Mouse (Mus musculus): Measurements from ENCODE around the gene Ccdc158. TPM values are rescaled to one million over a fixed set of nuclear protein-coding genes. Genes with fewer than 3 reads are reported as not detected.

Ccdc158 gene
- 0.82 TPM for polyA plus RNA-seq (2014; fragmentation: Illumina TruSeq; extraction: RNeasy Lipid Tissue Mini Kit (QIAGEN cat#74804); ENCODE audit: low read depth, low replicate concordance)

DNA sequence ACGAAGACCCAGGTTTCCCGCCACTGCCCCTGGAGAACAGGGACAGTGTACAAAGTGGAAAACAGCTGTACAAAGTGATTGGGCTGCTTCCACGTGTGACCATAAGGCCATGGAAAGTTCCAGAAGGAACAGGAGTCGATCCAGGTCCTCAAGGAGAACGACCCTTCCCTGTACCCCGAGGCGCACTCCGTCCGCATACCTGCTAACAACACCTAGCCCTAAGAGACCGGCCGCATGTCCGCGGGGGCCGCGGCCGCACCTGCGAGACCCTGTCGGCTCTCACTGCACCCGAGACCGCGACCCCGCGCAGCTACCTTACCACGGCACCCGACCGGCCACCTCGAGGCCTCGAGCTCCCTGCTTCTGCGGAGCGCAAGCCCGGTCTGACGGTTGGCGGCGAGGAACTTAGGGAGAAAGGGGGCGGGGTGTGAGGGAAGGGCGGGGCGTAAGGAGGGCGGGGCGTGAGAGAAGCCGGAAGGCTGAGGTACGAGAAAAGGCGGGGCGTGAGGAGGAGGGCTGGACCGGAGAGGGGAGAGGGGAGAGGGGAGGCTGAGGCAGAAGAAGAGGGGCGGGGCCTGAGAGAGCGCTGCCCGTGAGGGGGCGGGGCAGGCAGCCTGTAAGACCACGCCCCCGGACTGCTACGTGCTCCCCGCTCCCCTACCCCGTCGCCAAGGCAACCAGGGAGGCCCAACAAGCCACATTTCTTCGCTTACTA is at the start of gene Ccdc158:
Ccdc158 (minus strand) TSS at position 413 of the 715 bp plus-strand sequence.

GRCm38 (mm10) chr5:92683351-92683807 is 8.3 kb upstream of the Ccdc158 start, which contains the start of gene Shroom3:
Shroom3 (plus strand) TSS chr5:92683435.

DNA sequence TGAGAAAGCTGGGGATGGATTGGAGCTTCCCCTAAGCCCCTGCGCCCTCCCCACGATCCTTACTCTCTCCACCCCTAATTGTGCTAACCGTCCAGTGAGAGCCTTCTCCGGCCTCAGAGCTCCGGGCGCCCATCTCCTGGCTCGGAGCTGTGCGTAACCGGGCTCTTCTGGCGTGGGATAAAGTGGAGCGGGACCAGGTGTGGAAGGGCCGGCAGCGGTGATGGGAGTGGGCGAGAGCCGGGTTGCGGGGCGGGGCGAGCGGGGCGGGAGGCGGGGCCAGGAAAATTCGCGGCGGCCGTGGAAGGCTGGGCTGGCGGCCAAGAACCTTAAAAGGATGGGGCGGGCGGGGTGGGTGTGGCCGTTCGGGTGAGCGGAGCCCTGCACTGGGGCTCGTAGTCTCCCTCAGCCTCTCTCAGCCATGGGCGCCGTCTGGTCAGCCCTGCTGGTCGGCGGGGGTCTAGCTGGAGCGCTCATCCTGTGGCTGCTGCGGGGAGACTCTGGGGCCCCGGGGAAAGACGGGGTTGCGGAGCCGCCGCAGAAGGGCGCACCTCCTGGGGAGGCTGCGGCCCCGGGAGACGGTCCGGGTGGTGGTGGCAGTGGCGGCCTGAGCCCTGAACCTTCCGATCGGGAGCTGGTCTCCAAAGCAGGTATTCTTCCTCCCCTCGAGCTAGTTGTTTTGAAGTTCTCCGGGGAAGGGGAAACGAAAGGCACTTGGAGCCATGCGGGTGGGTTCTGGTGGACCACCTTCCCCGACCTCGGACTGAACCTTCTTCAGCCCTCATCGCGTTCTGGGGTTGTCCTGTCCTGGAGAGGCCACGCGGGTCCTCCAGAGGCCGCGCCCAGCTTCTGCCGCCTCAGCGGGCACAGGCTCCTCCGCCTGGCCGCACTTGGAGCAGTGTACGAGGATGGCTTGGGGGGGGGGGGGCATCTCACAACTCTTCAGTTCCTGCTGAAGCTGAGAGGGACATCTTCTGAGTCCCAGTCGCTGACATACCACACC is 72.1 kb downstream of the Ccdc158 start, which contains the start of gene Stbd1:
Stbd1 (plus strand) TSS at position 351 of the 1,000 bp plus-strand sequence.

Other genes with a start within 250 kb of the Ccdc158 start
- 38.8 TPM for gene Nup54, start 240.1 kb downstream of the Ccdc158 start, polyA plus RNA-seq (2014; fragmentation: Illumina TruSeq; extraction: RNeasy Lipid Tissue Mini Kit (QIAGEN cat#74804); ENCODE audit: low read depth, low replicate concordance)
- 130 TPM for gene Scarb2, start 168.4 kb downstream of the Ccdc158 start, polyA plus RNA-seq (2014; fragmentation: Illumina TruSeq; extraction: RNeasy Lipid Tissue Mini Kit (QIAGEN cat#74804); ENCODE audit: low read depth, low replicate concordance)
- not detected for gene Fam47e, start 120.2 kb downstream of the Ccdc158 start, polyA plus RNA-seq (2014; fragmentation: Illumina TruSeq; extraction: RNeasy Lipid Tissue Mini Kit (QIAGEN cat#74804); ENCODE audit: low read depth, low replicate concordance)
- gene Stbd1, start 72.2 kb downstream of the Ccdc158 start, polyA plus RNA-seq (2014; fragmentation: Illumina TruSeq; extraction: RNeasy Lipid Tissue Mini Kit (QIAGEN cat#74804); ENCODE audit: low read depth, low replicate concordance), result 3.5 TPM
- 12.3 TPM for gene Shroom3, start 8.2 kb upstream of the Ccdc158 start, polyA plus RNA-seq (2014; fragmentation: Illumina TruSeq; extraction: RNeasy Lipid Tissue Mini Kit (QIAGEN cat#74804); ENCODE audit: low read depth, low replicate concordance)

All from sigmoid colon, adult 10 weeks (tissue).